Mouse (Mus musculus): Measurements from ENCODE around the gene Gm8257. TPM values are rescaled to one million over a fixed set of nuclear protein-coding genes. Genes with fewer than 3 reads are reported as not detected.
"Not testable (repeated sequence)": the region's sequence is repeated elsewhere in the genome, so short reads cannot be mapped to it uniquely, and the experiment has no call there.

Gm8257 gene
- polyA plus RNA-seq (2015; fragmentation: Nextera tagmentation; extraction: Ambion mirVana): not detected in 2 replicates

DNA sequence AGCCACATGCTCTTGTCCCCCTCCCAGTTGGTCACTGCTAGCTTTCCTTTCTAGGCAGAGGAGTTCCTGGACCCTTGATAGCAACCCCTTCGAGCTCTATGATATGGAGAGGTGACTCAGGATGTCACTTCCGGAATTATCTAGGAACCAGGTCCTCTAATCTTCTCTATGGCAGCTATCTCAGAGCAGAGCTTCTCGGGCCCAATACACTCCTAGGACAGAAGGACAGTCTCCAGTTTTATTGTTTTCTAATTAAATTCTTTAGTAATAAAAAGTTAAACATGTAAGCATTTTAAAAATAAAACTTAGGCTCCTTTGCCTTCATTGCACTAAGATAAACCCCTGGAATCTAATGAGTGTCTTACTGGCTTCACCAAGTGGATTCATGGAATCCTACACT lies at the start of gene Gm8257:
Gene Gm8257 (minus strand): TSS at position 101 of the 400 bp plus-strand sequence.
- H3K9me3 ChIP-seq (replicated peaks; ENCODE audit: control insufficient read depth, low read length); H3K4me2 ChIP-seq (ENCODE audit: low read depth, low read length); H3K27ac ChIP-seq (ENCODE audit: low read length); H3K9ac ChIP-seq (ENCODE audit: low read length); H3K4me1 ChIP-seq (ENCODE audit: control insufficient read depth, insufficient read depth, low read length); ATAC-seq (replicated peaks; ENCODE audit: extremely low read depth, insufficient read depth, low FRiP score); H3K36me3 ChIP-seq (ENCODE audit: control insufficient read depth, insufficient read depth); H3K4me3 ChIP-seq (ENCODE audit: low read length); H3K27me3 ChIP-seq (ENCODE audit: control insufficient read depth, insufficient read depth, low read length): not testable (repeated sequence)
- 53% methylated on average over 3 of the region's 3 CpGs for WGBS

- ATAC-seq (replicated peaks; ENCODE audit: extremely low read depth, insufficient read depth, low FRiP score): no peak
- Histone ChIP-seq H3K4me3 (ENCODE audit: low read length) (no peak within 1 kb of the TSS), H3K9me3 (replicated peaks; ENCODE audit: control insufficient read depth, low read length) (no peaks in the 10 kb centered on the region), H3K36me3 (ENCODE audit: control insufficient read depth, insufficient read depth) (no peaks in the 10 kb centered on the region), H3K27me3 (ENCODE audit: control insufficient read depth, insufficient read depth, low read length) (no peaks in the 10 kb centered on the region), H3K4me2 (ENCODE audit: low read depth, low read length) (no peak within 1 kb of the TSS), H3K9ac (ENCODE audit: low read length) (no peak within 1 kb of the TSS), H3K4me1 (ENCODE audit: control insufficient read depth, insufficient read depth, low read length) (no peaks in the 10 kb centered on the region), H3K27ac (ENCODE audit: low read length) (no peak within 1 kb of the TSS)
- WGBS: 73% methylated on average over 3 of the region's 3 CpGs
These were observed 44.0 kb upstream of the Gm8257 start, which contains the start of gene Gm8267 for GRCm38 (mm10) chr14:44750240-44750639. TSS of gene Gm8267 (minus strand) at chr14:44750340.

GRCm38 (mm10) chr14:44742789-44743188 lies 36.5 kb upstream of the Gm8257 start:
- ATAC-seq (replicated peaks; ENCODE audit: extremely low read depth, insufficient read depth, low FRiP score); H3K9me3 ChIP-seq (replicated peaks; ENCODE audit: control insufficient read depth, low read length); H3K4me2 ChIP-seq (ENCODE audit: low read depth, low read length); H3K36me3 ChIP-seq (ENCODE audit: control insufficient read depth, insufficient read depth); H3K27me3 ChIP-seq (ENCODE audit: control insufficient read depth, insufficient read depth, low read length); H3K4me1 ChIP-seq (ENCODE audit: control insufficient read depth, insufficient read depth, low read length); H3K27ac ChIP-seq (ENCODE audit: low read length); H3K4me3 ChIP-seq (ENCODE audit: low read length); H3K9ac ChIP-seq (ENCODE audit: low read length): not testable (repeated sequence)
- 78% methylated on average over 1 of the region's 1 CpGs for WGBS

- H3K36me3 ChIP-seq (ENCODE audit: control insufficient read depth, insufficient read depth); H3K27ac ChIP-seq (ENCODE audit: low read length); H3K9me3 ChIP-seq (replicated peaks; ENCODE audit: control insufficient read depth, low read length); H3K4me1 ChIP-seq (ENCODE audit: control insufficient read depth, insufficient read depth, low read length); H3K4me2 ChIP-seq (ENCODE audit: low read depth, low read length); H3K4me3 ChIP-seq (ENCODE audit: low read length); H3K27me3 ChIP-seq (ENCODE audit: control insufficient read depth, insufficient read depth, low read length); ATAC-seq (replicated peaks; ENCODE audit: extremely low read depth, insufficient read depth, low FRiP score); H3K9ac ChIP-seq (ENCODE audit: low read length): not testable (repeated sequence)
These were observed 24.5 kb upstream of the Gm8257 start for GRCm38 (mm10) chr14:44730711-44731110.

DNA sequence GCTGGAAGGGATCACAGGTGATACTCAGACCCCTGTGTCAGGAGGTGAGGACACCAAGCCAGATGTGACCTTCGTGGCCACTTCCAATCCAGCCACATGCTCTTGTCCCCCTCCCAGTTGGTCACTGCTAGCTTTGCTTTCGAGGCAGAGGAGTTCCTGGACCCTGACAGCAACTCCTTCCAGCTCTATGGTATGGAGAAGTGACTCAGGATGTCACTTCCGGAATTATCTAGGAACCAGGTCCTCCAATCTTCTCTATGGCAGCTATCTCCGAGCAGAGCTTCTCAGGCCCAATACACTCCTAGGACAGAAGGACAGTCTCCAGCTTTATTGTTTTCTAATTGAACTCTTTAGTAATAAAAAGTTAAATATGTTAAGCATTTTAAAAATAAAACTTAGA lies 78.5 kb downstream of the Gm8257 start, which contains the start of gene Gm5624:
Gene Gm5624 (minus strand): TSS at position 202 of the 400 bp plus-strand sequence.
- H3K9ac ChIP-seq (ENCODE audit: low read length); ATAC-seq (replicated peaks; ENCODE audit: extremely low read depth, insufficient read depth, low FRiP score); H3K4me3 ChIP-seq (ENCODE audit: low read length); H3K27ac ChIP-seq (ENCODE audit: low read length); H3K36me3 ChIP-seq (ENCODE audit: control insufficient read depth, insufficient read depth); H3K9me3 ChIP-seq (replicated peaks; ENCODE audit: control insufficient read depth, low read length); H3K4me1 ChIP-seq (ENCODE audit: control insufficient read depth, insufficient read depth, low read length); H3K27me3 ChIP-seq (ENCODE audit: control insufficient read depth, insufficient read depth, low read length); H3K4me2 ChIP-seq (ENCODE audit: low read depth, low read length): not testable (repeated sequence)
- WGBS: 65% methylated on average over 4 of the region's 4 CpGs

Other genes with a start within 250 kb of the Gm8257 start
- not detected in 2 replicates for gene BC061237, start 214.0 kb downstream of the Gm8257 start, polyA plus RNA-seq (2015; fragmentation: Nextera tagmentation; extraction: Ambion mirVana)
- not detected in 2 replicates for gene Gm17093, start 188.2 kb downstream of the Gm8257 start, polyA plus RNA-seq (2015; fragmentation: Nextera tagmentation; extraction: Ambion mirVana)
- not detected in 2 replicates for gene Gm8247, start 123.3 kb downstream of the Gm8257 start, polyA plus RNA-seq (2015; fragmentation: Nextera tagmentation; extraction: Ambion mirVana)
- not detected in 2 replicates for gene Gm5624, start 78.5 kb downstream of the Gm8257 start, polyA plus RNA-seq (2015; fragmentation: Nextera tagmentation; extraction: Ambion mirVana)
- not detected in 2 replicates for gene Gm8267, start 43.9 kb upstream of the Gm8257 start, polyA plus RNA-seq (2015; fragmentation: Nextera tagmentation; extraction: Ambion mirVana)
- gene Ptgdr, start 152.9 kb upstream of the Gm8257 start, polyA plus RNA-seq (2015; fragmentation: Nextera tagmentation; extraction: Ambion mirVana): 0.06 TPM in 1 of 2 replicates, not detected in the other